ENCODE assay signal across 24 mouse cellular contexts in genomic region chr4:85853401-85853800, GRCm38 (mm10).
A peak's percentile ranks its signal among the peaks of the same experiment; 100 is the strongest.
DNase-seq lines count a peak whose midpoint lies in the region; ATAC-seq lines count a peak whose summit lies in the region.
"Had no signal": no experiment of that assay in that cellular context is flagged by ENCODE, and none has a peak within 500 bp of the region (broad histone marks: within the 10 kb centered on the region; RNA-seq: fewer than 3 reads in every experiment).

No protein-coding gene starts in this region.

- H3K9me3 ChIP-seq in heart, embryonic 12.5 days (replicated peaks): no peaks in the 10 kb centered on the region
- H3K9me3 ChIP-seq in midbrain, embryonic 14.5 days (ENCODE audit: control insufficient read depth, low read length): no peaks in the 10 kb centered on the region
- H3K9me3 ChIP-seq: embryonic facial prominence, embryonic 12.5 days; embryonic facial prominence, embryonic 15.5 days; forebrain, embryonic 15.5 days; heart, embryonic 10.5 days; hindbrain, embryonic 10.5 days; hindbrain, embryonic 13.5 days; intestine, embryonic 15.5 days; kidney, embryonic 15.5 days had no signal

- WGBS in heart, embryonic 12.5 days: 81% methylated on average over 7 of the region's 7 CpGs
- 91% methylated on average over 7 of the region's 7 CpGs for WGBS in midbrain, embryonic 14.5 days

- ATAC-seq in heart, embryonic 12.5 days (ENCODE audit: insufficient number of reproducible peaks, low FRiP score): no peak
- no peak for ATAC-seq in midbrain, embryonic 14.5 days (ENCODE audit: low FRiP score, low TSS enrichment)
- ATAC-seq: CD4-positive, CD25-positive, alpha-beta regulatory T cell, adult 4 months; forebrain, embryonic 15.5 days; hindbrain, embryonic 16.5 days; intestine, embryonic 15.5 days had no signal

- H3K27ac ChIP-seq in heart, embryonic 12.5 days (ENCODE audit: poor library complexity, severe bottlenecking): no peak overlapping the region
- H3K27ac ChIP-seq in midbrain, embryonic 14.5 days (replicated peaks; ENCODE audit: low read depth, low read length): no peak overlapping the region
- H3K27ac ChIP-seq: embryonic facial prominence, embryonic 12.5 days; embryonic facial prominence, embryonic 15.5 days; forebrain, embryonic 15.5 days; heart, adult 2 months; heart, embryonic 10.5 days; hindbrain, embryonic 10.5 days; hindbrain, embryonic 13.5 days; intestine, embryonic 15.5 days; kidney, embryonic 15.5 days had no signal

- no peak overlapping the region for H3K4me2 ChIP-seq in heart, embryonic 12.5 days
- H3K4me2 ChIP-seq in midbrain, embryonic 14.5 days (ENCODE audit: low read length): no peak overlapping the region
- H3K4me2 ChIP-seq: embryonic facial prominence, embryonic 12.5 days; embryonic facial prominence, embryonic 15.5 days; forebrain, embryonic 15.5 days; hindbrain, embryonic 13.5 days; intestine, embryonic 15.5 days; kidney, embryonic 15.5 days had no signal

- 0 out of 2 replicates have a peak, but pooled peaks cover 4% of the 10 kb centered on the region for H3K4me1 ChIP-seq in heart, embryonic 12.5 days (replicated peaks)
- H3K4me1 ChIP-seq in midbrain, embryonic 14.5 days (ENCODE audit: control insufficient read depth, insufficient read depth, low read length): no peaks in the 10 kb centered on the region
- H3K4me1 ChIP-seq: embryonic facial prominence, embryonic 12.5 days; embryonic facial prominence, embryonic 15.5 days; heart, embryonic 10.5 days; hindbrain, embryonic 10.5 days; hindbrain, embryonic 13.5 days; intestine, embryonic 15.5 days; kidney, embryonic 15.5 days had no signal

- peak; percentile 44 for DNase-seq in cerebellum, adult 9-10 months
- DNase-seq in cerebellum, adult 11 months: no peak
- peak; percentile 23 for DNase-seq in heart, adult 11 months
- peak; percentile 27 to 57 for DNase-seq in cerebellum, postnatal 14 days
- no peak for DNase-seq in midbrain, embryonic 14.5 days
- DNase-seq: adrenal gland, adult 2 months; adrenal gland, postnatal 14 days; embryo, embryonic 11 days; gastrocnemius, postnatal 25 days; heart, adult 2 months; heart, postnatal 36 days; kidney, adult 11 months; kidney, adult 8-10 months had no signal

- no peaks in the 10 kb centered on the region for H3K36me3 ChIP-seq in heart, embryonic 12.5 days
- H3K36me3 ChIP-seq in midbrain, embryonic 14.5 days (ENCODE audit: control insufficient read depth, insufficient read depth, low read length): no peaks in the 10 kb centered on the region
- H3K36me3 ChIP-seq: embryonic facial prominence, embryonic 12.5 days; embryonic facial prominence, embryonic 15.5 days; forebrain, embryonic 15.5 days; heart, embryonic 10.5 days; hindbrain, embryonic 10.5 days; hindbrain, embryonic 13.5 days; intestine, embryonic 15.5 days; kidney, embryonic 15.5 days had no signal

- no peak overlapping the region for H3K9ac ChIP-seq in heart, embryonic 12.5 days
- no peak overlapping the region for H3K9ac ChIP-seq in midbrain, embryonic 14.5 days (replicated peaks; ENCODE audit: low read length)
- H3K9ac ChIP-seq: embryonic facial prominence, embryonic 12.5 days; embryonic facial prominence, embryonic 15.5 days; forebrain, embryonic 15.5 days; hindbrain, embryonic 13.5 days; intestine, embryonic 15.5 days; kidney, embryonic 15.5 days had no signal

- H3K27me3 ChIP-seq in heart, embryonic 12.5 days (replicated peaks): no peaks in the 10 kb centered on the region
- H3K27me3 ChIP-seq in midbrain, embryonic 14.5 days (ENCODE audit: control insufficient read depth, insufficient read depth, low read length): no peaks in the 10 kb centered on the region
- H3K27me3 ChIP-seq: embryonic facial prominence, embryonic 12.5 days; embryonic facial prominence, embryonic 15.5 days; forebrain, embryonic 15.5 days; hindbrain, embryonic 13.5 days; intestine, embryonic 15.5 days; kidney, embryonic 15.5 days had no signal

- H3K4me3 ChIP-seq in heart, embryonic 12.5 days: no peak overlapping the region
- no peak overlapping the region for H3K4me3 ChIP-seq in midbrain, embryonic 14.5 days (replicated peaks; ENCODE audit: low read depth, low read length)
- H3K4me3 ChIP-seq: embryonic facial prominence, embryonic 12.5 days; embryonic facial prominence, embryonic 15.5 days; forebrain, embryonic 15.5 days; heart, adult 2 months; heart, embryonic 10.5 days; hindbrain, embryonic 10.5 days; hindbrain, embryonic 13.5 days; intestine, embryonic 15.5 days; kidney, embryonic 15.5 days had no signal

Comparison
In these comparisons a context has a peak if more than half of its experiments do, and no peak if none do; other contexts are left out.
1. DNase-seq: peak in cerebellum, adult 9-10 months (single experiment), heart, adult 11 months (single experiment) and cerebellum, postnatal 14 days (2 of 2); none in cerebellum, adult 11 months (single experiment) and midbrain, embryonic 14.5 days (single experiment).